Mouse (Mus musculus) bone marrow, adult 2 months (tissue): Measurements from ENCODE around the gene Ccdc57. TPM values are rescaled to one million over a fixed set of nuclear protein-coding genes. Genes with fewer than 3 reads are reported as not detected.
"Not testable (repeated sequence)": the region's sequence is repeated elsewhere in the genome, so short reads cannot be mapped to it uniquely, and the experiment has no call there.

Experiments
- H3K27ac ChIP-seq: fragments of 200-500 bp; 2 replicates; pipeline ENCODE4 v1.5.1; 2012; ENCODE audit warnings: low read depth, mild to moderate bottlenecking, control low read depth, inconsistent platforms, low read length; ENCODE audit not compliant: control insufficient read depth, poor library complexity, insufficient read depth
- H3K4me1 ChIP-seq: fragments of 200-500 bp; 2 replicates; pipeline ENCODE4 v1.6.1; 2011; ENCODE audit warnings: low read length; ENCODE audit not compliant: control insufficient read depth, insufficient read depth
- H3K4me3 ChIP-seq: fragments of 200-500 bp; replicated peaks from 2 replicates; pipeline ENCODE3; 2011; ENCODE audit warnings: mild to moderate bottlenecking, low read depth, low read length, control low read depth; ENCODE audit not compliant: control insufficient read depth
- CTCF ChIP-seq: fragments of 200-500 bp; IDR thresholded peaks from 2 replicates; pipeline ENCODE4 v1.5.1; 2011; ENCODE audit warnings: low read length, control low read depth; ENCODE audit not compliant: control insufficient read depth, insufficient read depth
- POLR2A ChIP-seq: fragments of 200-500 bp; IDR thresholded peaks from 2 replicates; pipeline ENCODE4 v1.6.1; 2011; ENCODE audit warnings: low read depth, mild to moderate bottlenecking, control low read depth, low read length, borderline replicate concordance; ENCODE audit not compliant: control insufficient read depth
- WGBS: fragments of 180-500 bp; shearing (Covaris S2); methylation state at CpG from one replicate; pipeline ENCODE4 v1.1.7; 2018; 5-methylcytosine and 5-hydroxymethylcytosine counted together
- polyA plus RNA-seq: library from polyadenylated mRNA; stranded (reverse); fragments of >200 nt; gene quantifications from 2 replicates; pipeline ENCODE4 v1.2.4, GENCODE M21; 2011; ENCODE audit warnings: low replicate concordance; ENCODE audit not compliant: missing spikeins, insufficient read depth, insufficient read length

Gene Ccdc57
- polyA plus RNA-seq, 1 experiment, result 14.6 TPM

GRCm38 (mm10) chr11:120795756-120796613 lies 136.7 kb downstream of the Ccdc57 start, which contains the start of gene Dus1l:
Gene Dus1l (minus strand): TSS chr11:120796403.
- WGBS, result 1% methylated on average over 59 of the region's 59 CpGs
- H3K27ac ChIP-seq, result peak within 1 kb of the TSS; percentile 6; the same call in 1 of the 2 replicates
- no peaks in the 10 kb centered on the region for H3K4me1 ChIP-seq
- H3K4me3 ChIP-seq, result peak within 1 kb of the TSS; percentile 83
- TF ChIP-seq CTCF (no peak; the same call in 1 of the 2 replicates), POLR2A (peak; percentile 82)

GRCm38 (mm10) chr11:120792652-120793051 lies 140.0 kb downstream of the Ccdc57 start:
- WGBS, result 93% methylated on average over 9 of the region's 9 CpGs
- Histone ChIP-seq H3K4me1 (no peaks in the 10 kb centered on the region), H3K4me3 (no peak overlapping the region), H3K27ac (no peak overlapping the region)
- TF ChIP-seq POLR2A, result no peak

- WGBS, result 83% methylated on average over 3 of the region's 3 CpGs
- TF ChIP-seq CTCF, result no peak
- no peak for TF ChIP-seq POLR2A
- no peak overlapping the region for H3K27ac ChIP-seq
- H3K4me1 ChIP-seq, result no peaks in the 10 kb centered on the region
- no peak overlapping the region for H3K4me3 ChIP-seq
Observed at GRCm38 (mm10) chr11:120789810-120790209, 142.9 kb downstream of the Ccdc57 start.

GRCm38 (mm10) chr11:120789355-120789754 lies 143.3 kb downstream of the Ccdc57 start:
- H3K27ac ChIP-seq, result no peak overlapping the region
- WGBS, result 84% methylated on average over 4 of the region's 4 CpGs
- H3K4me1 ChIP-seq, result no peaks in the 10 kb centered on the region
- H3K4me3 ChIP-seq, result no peak overlapping the region
- no peak for TF ChIP-seq POLR2A

- not testable (repeated sequence) for H3K4me3 ChIP-seq, H3K27ac ChIP-seq, H3K4me1 ChIP-seq
- 90% methylated on average over 9 of the region's 10 CpGs for WGBS
Observed at GRCm38 (mm10) chr11:120788460-120788859, 144.2 kb downstream of the Ccdc57 start.

GRCm38 (mm10) chr11:120785145-120785544 lies 147.5 kb downstream of the Ccdc57 start:
- WGBS, result 54% methylated on average over 9 of the region's 9 CpGs

GRCm38 (mm10) chr11:120784064-120784791 lies 148.4 kb downstream of the Ccdc57 start, which contains the start of the genes Rfng and Gps1:
Gene Rfng (minus strand): TSS chr11:120784207.
Gene Gps1 (plus strand): TSS chr11:120784272.
- H3K27ac ChIP-seq, result peak within 1 kb of the TSS; percentile 79
- under 1% methylated on average over 95 of the region's 107 CpGs for WGBS
- TF ChIP-seq POLR2A (no peak), CTCF (no peak)

More at GRCm38 (mm10) chr11:120785145-120785544, 147.5 kb downstream of the Ccdc57 start:
- Histone ChIP-seq H3K4me3 (peak overlapping the region; percentile 81), H3K27ac (no peak overlapping the region), H3K4me1 (peaks cover 3% of the 10 kb centered on the region)
- TF ChIP-seq POLR2A (no peak), CTCF (no peak)

GRCm38 (mm10) chr11:120783426-120784063 lies 149.1 kb downstream of the Ccdc57 start:
- 3% methylated on average over 42 of the region's 42 CpGs for WGBS
- Histone ChIP-seq H3K4me1 (peaks cover 3% of the 10 kb centered on the region), H3K27ac (peak overlapping the region; percentile 79), H3K4me3 (peak overlapping the region; percentile 81)
- TF ChIP-seq CTCF (no peak), POLR2A (no peak)

More at GRCm38 (mm10) chr11:120784064-120784791, 148.4 kb downstream of the Ccdc57 start, which contains the start of the genes Rfng and Gps1:
- Histone ChIP-seq H3K4me3 (peak within 1 kb of the TSS; percentile 81), H3K4me1 (peaks cover 3% of the 10 kb centered on the region)

- 96% methylated on average over 6 of the region's 6 CpGs for WGBS
Observed at GRCm38 (mm10) chr11:120781361-120781760, 151.3 kb downstream of the Ccdc57 start.

More at GRCm38 (mm10) chr11:120781361-120781760, 151.3 kb downstream of the Ccdc57 start:
- not testable (repeated sequence) for H3K27ac ChIP-seq, H3K4me1 ChIP-seq, H3K4me3 ChIP-seq
